Mouse (Mus musculus): Measurements from ENCODE around the gene Mllt6.

DNA sequence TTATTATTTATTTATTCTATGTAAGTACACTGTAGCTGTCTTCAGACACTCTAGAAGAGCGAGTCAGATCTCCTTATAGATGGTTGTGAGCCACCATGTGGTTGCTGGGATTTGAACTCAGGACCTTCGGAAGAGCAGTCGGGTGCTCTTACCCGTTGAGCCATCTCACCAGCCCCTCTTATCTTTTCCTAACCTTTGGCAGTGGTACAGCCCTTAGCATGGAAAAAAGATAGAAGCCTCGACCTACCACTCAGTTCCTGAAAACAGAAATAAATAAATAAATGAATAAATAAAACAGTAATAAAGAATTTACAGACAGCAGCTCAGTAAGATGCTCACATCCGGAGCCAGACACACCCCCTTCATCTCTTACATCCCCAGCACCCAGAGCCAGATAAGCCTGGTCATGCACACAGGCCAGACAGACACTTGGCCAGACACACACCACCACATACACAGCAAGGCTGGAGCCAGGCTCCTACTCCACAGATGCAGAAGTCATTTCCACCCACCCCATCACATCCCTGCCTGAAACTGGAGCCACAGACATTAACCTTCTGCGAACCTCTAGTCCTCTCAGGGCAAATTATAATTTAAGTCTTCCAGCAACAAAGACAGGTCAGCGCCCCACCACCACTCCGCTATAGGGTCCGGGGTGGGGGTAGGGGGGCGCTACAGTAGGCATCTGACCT is 34.1 kb downstream of the Mllt6 start:
- TF ChIP-seq EP300 (IDR thresholded peaks at IDR 0.05; ENCODE audit: insufficient read depth, low read depth, low read length), result no peak
- no peak for TF ChIP-seq CTCF (IDR thresholded peaks at IDR 0.05)
